Mouse (Mus musculus) cerebellum, adult 18-20 months (tissue): ENCODE data around the gene Psma6.

Source experiments
- DNase-seq, 2 experiments: peaks; one replicate each; pipeline ENCODE4 v3.0.0; 2021

Psma6 gene

GRCm38 (mm10) chr12:55465401-55465983 lies 81.5 kb downstream of the Psma6 start:
- DNase-seq, result peak; percentile 71 to 78

DNA sequence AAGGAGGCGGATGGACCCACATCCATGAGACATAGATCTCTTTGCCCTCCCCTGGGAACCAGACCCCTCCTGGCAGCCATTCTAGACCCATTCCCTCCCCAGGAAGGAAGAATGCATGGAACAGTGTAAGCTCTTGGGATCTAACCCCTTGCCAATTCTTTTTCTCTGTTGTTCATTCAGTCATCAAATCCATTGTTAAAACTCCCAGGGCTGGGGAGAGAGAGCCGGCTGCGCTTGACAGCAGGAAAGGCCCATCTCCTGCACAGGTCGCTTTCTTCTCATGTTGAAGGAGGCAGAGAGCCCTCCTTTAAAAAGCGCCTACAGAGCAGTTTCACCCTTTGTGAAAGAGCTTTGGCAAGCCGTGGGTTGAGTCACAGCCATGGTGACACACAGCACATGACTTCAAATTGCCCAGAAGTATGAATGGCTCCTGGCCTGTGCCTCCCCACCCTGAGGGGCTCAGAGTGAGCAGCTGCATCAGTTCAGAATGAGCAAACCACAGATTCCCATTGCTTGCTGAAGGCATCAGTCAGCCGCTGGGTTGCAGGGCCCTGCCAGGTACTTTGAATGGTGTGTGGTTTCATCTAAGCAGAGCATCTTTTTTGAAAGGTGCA lies 82.2 kb downstream of the Psma6 start:
- DNase-seq, result peak; percentile 31 to 49

DNA sequence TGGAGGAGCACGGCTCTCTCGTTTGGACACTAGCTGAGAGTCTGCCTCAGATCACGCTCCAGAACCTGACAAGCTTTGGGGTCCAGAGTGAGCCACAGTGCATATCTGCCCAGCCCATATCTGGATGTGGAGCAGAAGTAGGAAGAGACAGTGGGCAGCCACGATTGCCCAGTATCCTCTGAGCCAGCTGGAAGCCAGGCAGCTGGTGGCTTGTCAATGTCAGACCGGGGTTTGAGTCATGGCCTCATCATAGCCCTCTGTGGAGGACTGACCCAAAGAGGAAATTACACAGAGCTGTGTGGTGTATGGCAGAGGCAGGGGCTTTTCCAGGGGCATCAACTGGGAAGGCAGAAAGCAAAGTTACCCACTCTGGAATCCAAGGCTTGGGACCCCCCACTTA lies 82.8 kb downstream of the Psma6 start:
- DNase-seq, result no peak

GRCm38 (mm10) chr12:55467331-55468180 lies 83.5 kb downstream of the Psma6 start:
- no peak for DNase-seq
